Comparison of ENCODE assay signal across 8 mouse cellular contexts in the genomic region with DNA sequence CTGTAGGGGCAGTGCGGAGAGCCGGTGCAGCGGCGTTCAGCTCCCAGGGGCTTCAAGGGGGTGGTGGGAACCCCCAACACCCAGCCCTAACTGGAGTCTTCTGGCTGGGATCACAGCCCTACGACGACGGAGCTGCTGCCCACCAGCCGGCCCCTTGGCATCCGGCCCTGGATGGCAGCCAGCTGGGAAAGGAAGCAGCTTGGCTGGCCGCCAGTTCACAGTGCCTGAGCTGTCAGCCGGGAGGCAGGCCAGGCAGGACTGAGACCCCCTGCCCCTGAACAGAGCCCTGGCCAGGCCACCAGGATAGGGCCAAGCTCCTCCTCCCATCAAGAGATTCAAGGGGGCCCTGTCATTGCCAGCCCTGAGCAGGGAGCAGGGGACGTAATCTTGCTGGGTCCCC.
DNase-seq lines count a peak whose midpoint lies in the region; ATAC-seq and TF ChIP-seq lines count a peak whose summit lies in the region.

No protein-coding gene starts in this region.

- TF ChIP-seq POLR2A in brain, embryonic 14.5 days (IDR thresholded peaks at IDR 0.05; ENCODE audit: borderline replicate concordance, extremely low read depth, insufficient read depth, insufficient read length, poor library complexity, severe bottlenecking), result no peak

- ATAC-seq in hematopoietic stem cell, adult 5-6 weeks (replicated peaks in 1 of 2; ENCODE audit: insufficient read depth in 1 of 2, low FRiP score in 2 of 2, low TSS enrichment in 1 of 2, low read depth in 1 of 2, poor library complexity in 2 of 2, severe bottlenecking in 2 of 2), result peak; percentile 39 to 43; a peak in 2 of 4 replicates

- TF ChIP-seq CTCF in brain, embryonic 14.5 days (IDR thresholded peaks at IDR 0.05; ENCODE audit: borderline replicate concordance, extremely low read depth, insufficient read depth, insufficient read length), result no peak

- DNase-seq in MN1 (ENCODE audit: low spot score), result peak; percentile 92
- DNase-seq in brain, embryonic 14.5 days (ENCODE audit: low read depth), result peak; percentile 96
- peak; percentile 76 to 88 for DNase-seq in frontal cortex, postnatal 14 days (ENCODE audit: low spot score in 2 of 2)
- peak; percentile 69 to 86 for DNase-seq in layer of hippocampus, adult 8-10 months (ENCODE audit: low spot score in 2 of 2)
- DNase-seq in lung, postnatal 10 days, result peak; percentile 93
- DNase-seq in right cerebral cortex, postnatal 10 days (ENCODE audit: low spot score in 2 of 2), result peak; percentile 94 to 96
- no peak for DNase-seq in c-Kit-positive CD71-positive TER-119-positive erythroid progenitor cells, embryonic 14.5 days (ENCODE audit: low spot score)
